Mouse (Mus musculus): Measurements from ENCODE around the gene Amfr.

DNA sequence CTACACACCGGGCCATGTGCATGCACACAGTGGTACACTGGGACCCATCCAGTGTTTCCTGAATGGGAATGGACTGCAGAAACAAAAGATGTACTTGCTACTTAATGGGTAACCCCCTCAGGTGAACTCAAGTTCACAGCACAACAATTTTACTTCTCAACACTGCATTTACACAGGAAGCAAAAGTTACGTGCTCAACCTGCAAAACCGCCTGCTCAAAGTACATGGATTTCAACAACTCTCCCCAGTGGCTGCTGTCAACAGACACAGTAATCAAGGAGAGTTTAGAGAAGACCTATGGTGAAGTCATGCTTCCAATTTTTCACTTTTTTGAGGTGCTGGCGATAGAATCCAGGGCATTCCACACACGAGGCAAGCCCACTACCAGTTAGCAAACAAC, 22.6 kb upstream of the Amfr start:
- TF ChIP-seq HCFC1 (IDR thresholded peaks at IDR 0.05; ENCODE audit: borderline replicate concordance, insufficient read depth, low read length) (no peak), CHD2 (IDR thresholded peaks at IDR 0.05; ENCODE audit: low read depth, low read length) (no peak), ZC3H11A (IDR thresholded peaks at IDR 0.05; ENCODE audit: borderline replicate concordance, low read depth, low read length) (no peak), MAFK (IDR thresholded peaks at IDR 0.05; ENCODE audit: insufficient read depth, low read depth, low read length) (no peak)

Measured in ES-E14 (cell line).